Mouse (Mus musculus): Measurements from ENCODE around the gene Wdr70. TPM values are rescaled to one million over a fixed set of nuclear protein-coding genes. Genes with fewer than 3 reads are reported as not detected.
A peak's percentile ranks its signal among the peaks of the same experiment; 100 is the strongest.

The Wdr70 gene
- polyA plus RNA-seq, 1 experiment, result 50.5 TPM

- no peaks in the 10 kb centered on the region for H3K27me3 ChIP-seq (ENCODE audit: control insufficient read depth, insufficient read depth, insufficient read length)
- H3K4me3 ChIP-seq, result no peak overlapping the region
- H3K4me2 ChIP-seq (ENCODE audit: low read depth), result peak overlapping the region; percentile 74
- H3ac ChIP-seq (ENCODE audit: control insufficient read depth, insufficient read length), result no peak overlapping the region
- peak; percentile 16 for TF ChIP-seq SRF (IDR thresholded peaks at IDR 0.05; ENCODE audit: control insufficient read depth, insufficient read length, low read depth)
- TF ChIP-seq CEBPB (IDR thresholded peaks at IDR 0.05; ENCODE audit: insufficient read depth, poor library complexity, severe bottlenecking), result peak; percentile 60
- peak; percentile 82 for TF ChIP-seq TCF3 (IDR thresholded peaks at IDR 0.05; ENCODE audit: insufficient read length, low read depth)
- no peak for TF ChIP-seq POLR2A (IDR thresholded peaks at IDR 0.05; ENCODE audit: insufficient read length, low read depth)
- peak in 2 of 3 experiments; percentile 15 to 68 for TF ChIP-seq MYOD1 (IDR thresholded peaks at IDR 0.05; ENCODE audit: control insufficient read depth in 1 of 3, insufficient read length in 2 of 3, low read depth in 2 of 3)
- no peak for TF ChIP-seq E2F4 (IDR thresholded peaks at IDR 0.05; ENCODE audit: insufficient read depth)
- TF ChIP-seq MYOG (IDR thresholded peaks at IDR 0.05; ENCODE audit: control insufficient read depth in 1 of 3, insufficient read depth in 1 of 3, insufficient read length in 2 of 3, low read depth in 2 of 3), result peak in 2 of 3 experiments; percentile 66 to 84
- no peak for TF ChIP-seq POLR2AphosphoS2 (IDR thresholded peaks at IDR 0.05; ENCODE audit: insufficient read length, low read depth)
- TF ChIP-seq TCF12 (IDR thresholded peaks at IDR 0.05; ENCODE audit: insufficient read depth, poor library complexity, severe bottlenecking), result peak; percentile 75
- no peaks in the 10 kb centered on the region for H3K36me3 ChIP-seq (ENCODE audit: control insufficient read depth, insufficient read depth)
- no peaks in the 10 kb centered on the region for H3K79me2 ChIP-seq (ENCODE audit: control insufficient read depth, insufficient read depth)
Observed at GRCm38 (mm10) chr15:7862890-7863289, 236.1 kb downstream of the Wdr70 start.

GRCm38 (mm10) chr15:7858841-7859240, 240.2 kb downstream of the Wdr70 start:
- H3K79me2 ChIP-seq (ENCODE audit: control insufficient read depth, insufficient read depth), result no peaks in the 10 kb centered on the region
- H3K36me3 ChIP-seq (ENCODE audit: control insufficient read depth, insufficient read depth), result no peaks in the 10 kb centered on the region
- H3K4me3 ChIP-seq, result no peak overlapping the region
- H3K4me2 ChIP-seq (ENCODE audit: low read depth), result no peak overlapping the region
- TF ChIP-seq USF1 (IDR thresholded peaks at IDR 0.05; ENCODE audit: low read depth), result no peak
- TF ChIP-seq E2F4 (IDR thresholded peaks at IDR 0.05; ENCODE audit: insufficient read depth), result no peak
- TF ChIP-seq TCF3 (IDR thresholded peaks at IDR 0.05; ENCODE audit: insufficient read length, low read depth), result no peak
- TF ChIP-seq SRF (IDR thresholded peaks at IDR 0.05; ENCODE audit: control insufficient read depth, insufficient read length, low read depth), result no peak
- TF ChIP-seq MYOD1 (IDR thresholded peaks at IDR 0.05; ENCODE audit: control insufficient read depth in 1 of 3, insufficient read length in 2 of 3, low read depth in 2 of 3), result no peak
- TF ChIP-seq TCF12 (IDR thresholded peaks at IDR 0.05; ENCODE audit: insufficient read depth, poor library complexity, severe bottlenecking), result no peak
- TF ChIP-seq REST (IDR thresholded peaks at IDR 0.05; ENCODE audit: insufficient read depth, insufficient read length), result no peak
- TF ChIP-seq MYOG (IDR thresholded peaks at IDR 0.05; ENCODE audit: control insufficient read depth in 1 of 3, insufficient read depth in 1 of 3, insufficient read length in 2 of 3, low read depth in 2 of 3), result no peak
- no peak for TF ChIP-seq CEBPB (IDR thresholded peaks at IDR 0.05; ENCODE audit: insufficient read depth, poor library complexity, severe bottlenecking)
- no peak for TF ChIP-seq POLR2AphosphoS2 (IDR thresholded peaks at IDR 0.05; ENCODE audit: insufficient read length, low read depth)
- no peak for TF ChIP-seq MAX (IDR thresholded peaks at IDR 0.05; ENCODE audit: low read depth)
- no peak for TF ChIP-seq POLR2A (IDR thresholded peaks at IDR 0.05; ENCODE audit: insufficient read length, low read depth)
- no peak overlapping the region for H3ac ChIP-seq (ENCODE audit: control insufficient read depth, insufficient read length)
- no peaks in the 10 kb centered on the region for H3K27me3 ChIP-seq (ENCODE audit: control insufficient read depth, insufficient read depth, insufficient read length)

- TF ChIP-seq POLR2A (IDR thresholded peaks at IDR 0.05; ENCODE audit: insufficient read length, low read depth) (no peak), USF1 (IDR thresholded peaks at IDR 0.05; ENCODE audit: low read depth) (no peak), MAX (IDR thresholded peaks at IDR 0.05; ENCODE audit: low read depth) (no peak), POLR2AphosphoS2 (IDR thresholded peaks at IDR 0.05; ENCODE audit: insufficient read length, low read depth) (no peak), MYOD1 (IDR thresholded peaks at IDR 0.05; ENCODE audit: control insufficient read depth in 1 of 3, insufficient read length in 2 of 3, low read depth in 2 of 3) (no peak), MYOG (IDR thresholded peaks at IDR 0.05; ENCODE audit: control insufficient read depth in 1 of 3, insufficient read depth in 1 of 3, insufficient read length in 2 of 3, low read depth in 2 of 3) (no peak), CEBPB (IDR thresholded peaks at IDR 0.05; ENCODE audit: insufficient read depth, poor library complexity, severe bottlenecking) (no peak), TCF3 (IDR thresholded peaks at IDR 0.05; ENCODE audit: insufficient read length, low read depth) (no peak), REST (IDR thresholded peaks at IDR 0.05; ENCODE audit: insufficient read depth, insufficient read length) (no peak), SRF (IDR thresholded peaks at IDR 0.05; ENCODE audit: control insufficient read depth, insufficient read length, low read depth) (no peak)
- H3K4me2 ChIP-seq (ENCODE audit: low read depth), result no peak overlapping the region
- no peaks in the 10 kb centered on the region for H3K36me3 ChIP-seq (ENCODE audit: control insufficient read depth, insufficient read depth)
- no peak overlapping the region for H3ac ChIP-seq (ENCODE audit: control insufficient read depth, insufficient read length)
- H3K4me3 ChIP-seq, result no peak overlapping the region
- no peaks in the 10 kb centered on the region for H3K27me3 ChIP-seq (ENCODE audit: control insufficient read depth, insufficient read depth, insufficient read length)
- no peaks in the 10 kb centered on the region for H3K79me2 ChIP-seq (ENCODE audit: control insufficient read depth, insufficient read depth)
Observed at GRCm38 (mm10) chr15:7857418-7857817, 241.6 kb downstream of the Wdr70 start.

- no peaks in the 10 kb centered on the region for H3K79me2 ChIP-seq (ENCODE audit: control insufficient read depth, insufficient read depth)
- TF ChIP-seq MYOG (IDR thresholded peaks at IDR 0.05; ENCODE audit: control insufficient read depth in 1 of 3, insufficient read depth in 1 of 3, insufficient read length in 2 of 3, low read depth in 2 of 3) (no peak), USF1 (IDR thresholded peaks at IDR 0.05; ENCODE audit: low read depth) (no peak), MAX (IDR thresholded peaks at IDR 0.05; ENCODE audit: low read depth) (no peak), REST (IDR thresholded peaks at IDR 0.05; ENCODE audit: insufficient read depth, insufficient read length) (no peak), POLR2AphosphoS2 (IDR thresholded peaks at IDR 0.05; ENCODE audit: insufficient read length, low read depth) (no peak)
- no peaks in the 10 kb centered on the region for H3K27me3 ChIP-seq (ENCODE audit: control insufficient read depth, insufficient read depth, insufficient read length)
- H3ac ChIP-seq (ENCODE audit: control insufficient read depth, insufficient read length), result no peak overlapping the region
- H3K4me3 ChIP-seq, result no peak overlapping the region
- H3K36me3 ChIP-seq (ENCODE audit: control insufficient read depth, insufficient read depth), result no peaks in the 10 kb centered on the region
- H3K4me2 ChIP-seq (ENCODE audit: low read depth), result no peak overlapping the region
Observed at GRCm38 (mm10) chr15:7842398-7842797, 256.6 kb downstream of the Wdr70 start.

- Histone ChIP-seq H3K79me2 (ENCODE audit: control insufficient read depth, insufficient read depth) (no peaks in the 10 kb centered on the region), H3K27me3 (ENCODE audit: control insufficient read depth, insufficient read depth, insufficient read length) (no peaks in the 10 kb centered on the region), H3K4me2 (ENCODE audit: low read depth) (no peak overlapping the region), H3ac (ENCODE audit: control insufficient read depth, insufficient read length) (no peak overlapping the region), H3K36me3 (ENCODE audit: control insufficient read depth, insufficient read depth) (no peaks in the 10 kb centered on the region), H3K4me3 (no peak overlapping the region)
- TF ChIP-seq REST (IDR thresholded peaks at IDR 0.05; ENCODE audit: insufficient read depth, insufficient read length) (no peak), CEBPB (IDR thresholded peaks at IDR 0.05; ENCODE audit: insufficient read depth, poor library complexity, severe bottlenecking) (peak; percentile 60; the same call in 1 of the 2 replicates)
Observed at GRCm38 (mm10) chr15:7841664-7842063, 257.3 kb downstream of the Wdr70 start.
